Mouse (Mus musculus): ENCODE measurements at regions not wholly inside any gene's neighbourhood (a gene's known extent, or its start where the extent isn't known, plus 50 kb on each side); places are given as distances from the start of the nearest gene placed in this dataset.

GRCm38 (mm10) chr3:21356831-21357712 lies 719.4 kb upstream of the Tbl1xr1 start:
- Histone ChIP-seq H3K27ac (ENCODE audit: low read length) (no peak overlapping the region), H3K9me3 (replicated peaks; ENCODE audit: control insufficient read depth, low read length) (no peaks in the 10 kb centered on the region), H3K36me3 (ENCODE audit: control insufficient read depth, insufficient read depth, low read length) (no peaks in the 10 kb centered on the region), H3K27me3 (ENCODE audit: control insufficient read depth, insufficient read depth, low read length) (no peaks in the 10 kb centered on the region), H3K4me3 (replicated peaks; ENCODE audit: low read length) (no peak overlapping the region), H3K4me1 (ENCODE audit: control insufficient read depth, insufficient read depth, low read length) (no peaks in the 10 kb centered on the region), H3K4me2 (ENCODE audit: low read depth, low read length) (no peak overlapping the region), H3K9ac (ENCODE audit: low read length) (no peak overlapping the region)
- 76% methylated on average over 6 of the region's 6 CpGs for WGBS
- no peak for ATAC-seq (ENCODE audit: insufficient read depth, low FRiP score)

- WGBS, result 86% methylated on average over 6 of the region's 6 CpGs
Observed at GRCm38 (mm10) chr3:21358068-21358467, 718.4 kb upstream of the Tbl1xr1 start.

GRCm38 (mm10) chr3:21361069-21361468 lies 715.4 kb upstream of the Tbl1xr1 start:
- ATAC-seq (ENCODE audit: insufficient read depth, low FRiP score), result no peak
- no peak overlapping the region for H3K4me2 ChIP-seq (ENCODE audit: low read depth, low read length)
- H3K36me3 ChIP-seq (ENCODE audit: control insufficient read depth, insufficient read depth, low read length), result no peaks in the 10 kb centered on the region
- H3K4me3 ChIP-seq (replicated peaks; ENCODE audit: low read length), result no peak overlapping the region
- H3K9me3 ChIP-seq (replicated peaks; ENCODE audit: control insufficient read depth, low read length), result no peaks in the 10 kb centered on the region
- no peaks in the 10 kb centered on the region for H3K27me3 ChIP-seq (ENCODE audit: control insufficient read depth, insufficient read depth, low read length)
- no peaks in the 10 kb centered on the region for H3K4me1 ChIP-seq (ENCODE audit: control insufficient read depth, insufficient read depth, low read length)
- WGBS, result 75% methylated on average over 3 of the region's 3 CpGs
- no peak overlapping the region for H3K27ac ChIP-seq (ENCODE audit: low read length)
- no peak overlapping the region for H3K9ac ChIP-seq (ENCODE audit: low read length)

More at GRCm38 (mm10) chr3:21358068-21358467, 718.4 kb upstream of the Tbl1xr1 start:
- Histone ChIP-seq H3K4me2 (ENCODE audit: low read depth, low read length) (no peak overlapping the region), H3K4me1 (ENCODE audit: control insufficient read depth, insufficient read depth, low read length) (no peaks in the 10 kb centered on the region), H3K27me3 (ENCODE audit: control insufficient read depth, insufficient read depth, low read length) (no peaks in the 10 kb centered on the region), H3K36me3 (ENCODE audit: control insufficient read depth, insufficient read depth, low read length) (no peaks in the 10 kb centered on the region), H3K4me3 (replicated peaks; ENCODE audit: low read length) (no peak overlapping the region), H3K9ac (ENCODE audit: low read length) (no peak overlapping the region), H3K9me3 (replicated peaks; ENCODE audit: control insufficient read depth, low read length) (no peaks in the 10 kb centered on the region), H3K27ac (ENCODE audit: low read length) (no peak overlapping the region)
- no peak for ATAC-seq (ENCODE audit: insufficient read depth, low FRiP score)

- no peak overlapping the region for H3K4me2 ChIP-seq (ENCODE audit: low read depth, low read length)
- no peaks in the 10 kb centered on the region for H3K36me3 ChIP-seq (ENCODE audit: control insufficient read depth, insufficient read depth, low read length)
- H3K9me3 ChIP-seq (replicated peaks; ENCODE audit: control insufficient read depth, low read length), result no peaks in the 10 kb centered on the region
- no peak overlapping the region for H3K9ac ChIP-seq (ENCODE audit: low read length)
- H3K27ac ChIP-seq (ENCODE audit: low read length), result no peak overlapping the region
- WGBS, result 70% methylated on average over 2 of the region's 2 CpGs
- H3K4me1 ChIP-seq (ENCODE audit: control insufficient read depth, insufficient read depth, low read length), result no peaks in the 10 kb centered on the region
- no peak overlapping the region for H3K4me3 ChIP-seq (replicated peaks; ENCODE audit: low read length)
- no peak for ATAC-seq (ENCODE audit: insufficient read depth, low FRiP score)
- H3K27me3 ChIP-seq (ENCODE audit: control insufficient read depth, insufficient read depth, low read length), result no peaks in the 10 kb centered on the region
Observed at GRCm38 (mm10) chr3:21379816-21380215, 696.6 kb upstream of the Tbl1xr1 start.

- H3K4me3 ChIP-seq (replicated peaks; ENCODE audit: low read length), result no peak overlapping the region
- no peak for ATAC-seq (ENCODE audit: insufficient read depth, low FRiP score)
- H3K36me3 ChIP-seq (ENCODE audit: control insufficient read depth, insufficient read depth, low read length), result no peaks in the 10 kb centered on the region
- no peak overlapping the region for H3K4me2 ChIP-seq (ENCODE audit: low read depth, low read length)
- H3K9ac ChIP-seq (ENCODE audit: low read length), result no peak overlapping the region
- WGBS, result 66% methylated on average over 3 of the region's 3 CpGs
- H3K27me3 ChIP-seq (ENCODE audit: control insufficient read depth, insufficient read depth, low read length), result no peaks in the 10 kb centered on the region
- no peaks in the 10 kb centered on the region for H3K9me3 ChIP-seq (replicated peaks; ENCODE audit: control insufficient read depth, low read length)
- no peaks in the 10 kb centered on the region for H3K4me1 ChIP-seq (ENCODE audit: control insufficient read depth, insufficient read depth, low read length)
- no peak overlapping the region for H3K27ac ChIP-seq (ENCODE audit: low read length)
Observed at GRCm38 (mm10) chr3:21381072-21381471, 695.4 kb upstream of the Tbl1xr1 start.

- H3K9me3 ChIP-seq (replicated peaks; ENCODE audit: control insufficient read depth, low read length), result no peaks in the 10 kb centered on the region
- no peaks in the 10 kb centered on the region for H3K27me3 ChIP-seq (ENCODE audit: control insufficient read depth, insufficient read depth, low read length)
- H3K4me1 ChIP-seq (ENCODE audit: control insufficient read depth, insufficient read depth, low read length), result no peaks in the 10 kb centered on the region
- WGBS, result 62% methylated on average over 2 of the region's 2 CpGs
- H3K9ac ChIP-seq (ENCODE audit: low read length), result no peak overlapping the region
- no peaks in the 10 kb centered on the region for H3K36me3 ChIP-seq (ENCODE audit: control insufficient read depth, insufficient read depth, low read length)
- no peak overlapping the region for H3K27ac ChIP-seq (ENCODE audit: low read length)
- peak; percentile 92 for ATAC-seq (ENCODE audit: insufficient read depth, low FRiP score)
- H3K4me2 ChIP-seq (ENCODE audit: low read depth, low read length), result no peak overlapping the region
- H3K4me3 ChIP-seq (replicated peaks; ENCODE audit: low read length), result no peak overlapping the region
Observed at GRCm38 (mm10) chr3:21403551-21403950, 672.9 kb upstream of the Tbl1xr1 start.

GRCm38 (mm10) chr3:21404058-21404457 lies 672.4 kb upstream of the Tbl1xr1 start:
- 56% methylated on average over 3 of the region's 3 CpGs for WGBS

GRCm38 (mm10) chr3:21407077-21407476 lies 669.4 kb upstream of the Tbl1xr1 start:
- H3K9ac ChIP-seq (ENCODE audit: low read length), result no peak overlapping the region
- H3K4me1 ChIP-seq (ENCODE audit: control insufficient read depth, insufficient read depth, low read length), result no peaks in the 10 kb centered on the region
- no peak for ATAC-seq (ENCODE audit: insufficient read depth, low FRiP score)
- no peaks in the 10 kb centered on the region for H3K27me3 ChIP-seq (ENCODE audit: control insufficient read depth, insufficient read depth, low read length)
- no peak overlapping the region for H3K27ac ChIP-seq (ENCODE audit: low read length)
- WGBS, result 86% methylated on average over 5 of the region's 5 CpGs
- no peaks in the 10 kb centered on the region for H3K9me3 ChIP-seq (replicated peaks; ENCODE audit: control insufficient read depth, low read length)
- no peak overlapping the region for H3K4me2 ChIP-seq (ENCODE audit: low read depth, low read length)
- H3K36me3 ChIP-seq (ENCODE audit: control insufficient read depth, insufficient read depth, low read length), result no peaks in the 10 kb centered on the region
- no peak overlapping the region for H3K4me3 ChIP-seq (replicated peaks; ENCODE audit: low read length)

More at GRCm38 (mm10) chr3:21404058-21404457, 672.4 kb upstream of the Tbl1xr1 start:
- Histone ChIP-seq H3K27ac (ENCODE audit: low read length) (peak overlapping the region; percentile 38; the same call in 1 of the 2 replicates), H3K4me3 (replicated peaks; ENCODE audit: low read length) (no peak overlapping the region), H3K4me2 (ENCODE audit: low read depth, low read length) (no peak overlapping the region), H3K9me3 (replicated peaks; ENCODE audit: control insufficient read depth, low read length) (no peaks in the 10 kb centered on the region), H3K4me1 (ENCODE audit: control insufficient read depth, insufficient read depth, low read length) (no peaks in the 10 kb centered on the region), H3K27me3 (ENCODE audit: control insufficient read depth, insufficient read depth, low read length) (no peaks in the 10 kb centered on the region), H3K9ac (ENCODE audit: low read length) (no peak overlapping the region), H3K36me3 (ENCODE audit: control insufficient read depth, insufficient read depth, low read length) (no peaks in the 10 kb centered on the region)
- no peak for ATAC-seq (ENCODE audit: insufficient read depth, low FRiP score)

- H3K9ac ChIP-seq (ENCODE audit: low read length), result no peak overlapping the region
- H3K9me3 ChIP-seq (replicated peaks; ENCODE audit: control insufficient read depth, low read length), result no peaks in the 10 kb centered on the region
- H3K27me3 ChIP-seq (ENCODE audit: control insufficient read depth, insufficient read depth, low read length), result no peaks in the 10 kb centered on the region
- H3K36me3 ChIP-seq (ENCODE audit: control insufficient read depth, insufficient read depth, low read length), result no peaks in the 10 kb centered on the region
- no peak overlapping the region for H3K4me3 ChIP-seq (replicated peaks; ENCODE audit: low read length)
- 77% methylated on average over 2 of the region's 2 CpGs for whole genome bisulfite sequencing
- no peaks in the 10 kb centered on the region for H3K4me1 ChIP-seq (ENCODE audit: control insufficient read depth, insufficient read depth, low read length)
- no peak for ATAC-seq (ENCODE audit: insufficient read depth, low FRiP score)
- H3K27ac ChIP-seq (ENCODE audit: low read length), result no peak overlapping the region
- no peak overlapping the region for H3K4me2 ChIP-seq (ENCODE audit: low read depth, low read length)
Observed at GRCm38 (mm10) chr3:21412010-21412409, 664.4 kb upstream of the Tbl1xr1 start.

Data from stomach, embryonic 16.5 days (tissue).